Mouse (Mus musculus): Measurements from ENCODE around the gene Cfap69. TPM values are rescaled to one million over a fixed set of nuclear protein-coding genes. Genes with fewer than 3 reads are reported as not detected.
"Not testable (repeated sequence)": the region's sequence is repeated elsewhere in the genome, so short reads cannot be mapped to it uniquely, and the experiment has no call there.

The Cfap69 gene
- polyA plus RNA-seq, 1 experiment from 2014 or later, result 5.5 TPM

DNA sequence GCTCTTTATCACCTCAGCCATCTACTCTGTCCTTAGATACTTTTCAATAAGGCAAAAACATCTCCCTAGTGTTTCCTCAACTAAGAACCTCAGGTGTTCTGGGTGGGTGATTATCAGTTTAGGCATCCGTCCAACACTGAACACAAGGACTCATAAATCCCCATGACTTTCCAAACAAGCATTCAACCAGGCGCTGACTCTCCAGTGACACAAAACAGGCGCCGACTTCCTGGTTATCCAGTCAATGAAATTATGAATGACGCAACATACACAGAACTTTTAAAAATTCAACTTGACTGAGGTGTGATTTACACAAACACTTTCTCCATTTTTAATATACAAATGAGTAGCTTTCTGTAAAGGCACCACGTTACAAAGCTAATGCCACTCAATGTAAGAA is 24.2 kb upstream of the Cfap69 start:
- 92% methylated on average over 6 of the region's 6 CpGs for WGBS
- Histone ChIP-seq H3K4me1 (replicated peaks) (0 out of 2 replicates have a peak, but pooled peaks cover 3% of the 10 kb centered on the region), H3K9me3 (no peaks in the 10 kb centered on the region), H3K27ac (no peak overlapping the region), H3K4me3 (no peak overlapping the region), H3K36me3 (no peaks in the 10 kb centered on the region), H3K27me3 (ENCODE audit: insufficient read depth, poor library complexity, severe bottlenecking) (peaks cover 19% of the 10 kb centered on the region)
- no peak for DNase-seq (ENCODE audit: low spot score)

DNA sequence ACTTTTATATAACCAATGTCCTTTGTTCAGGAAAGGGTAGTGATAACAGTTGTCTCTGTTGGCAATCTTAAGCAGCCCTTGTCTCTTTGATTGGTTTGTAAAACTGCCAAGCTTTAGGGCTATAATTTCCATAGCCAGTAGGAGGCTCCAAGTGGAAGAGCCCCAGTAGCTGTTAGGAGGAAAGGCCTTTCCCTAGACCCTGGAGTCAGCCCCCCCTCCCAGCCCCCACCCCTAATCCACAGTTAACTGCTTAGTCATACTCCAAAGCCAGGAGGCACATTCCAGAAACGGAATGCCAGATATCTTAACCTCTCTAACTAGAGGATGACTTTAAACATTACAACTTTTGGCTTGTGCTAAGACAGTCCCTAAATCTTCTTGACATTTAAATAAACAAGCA is 22.9 kb upstream of the Cfap69 start:
- DNase-seq (ENCODE audit: low spot score), result no peak
- H3K27me3 ChIP-seq (ENCODE audit: insufficient read depth, poor library complexity, severe bottlenecking), result peaks cover 7% of the 10 kb centered on the region
- H3K27ac ChIP-seq, result no peak overlapping the region
- H3K4me1 ChIP-seq (replicated peaks), result no peaks in the 10 kb centered on the region
- H3K36me3 ChIP-seq, result no peaks in the 10 kb centered on the region
- no peaks in the 10 kb centered on the region for H3K9me3 ChIP-seq
- WGBS, result 26% methylated on average over 1 of the region's 1 CpGs
- H3K4me3 ChIP-seq, result no peak overlapping the region

DNA sequence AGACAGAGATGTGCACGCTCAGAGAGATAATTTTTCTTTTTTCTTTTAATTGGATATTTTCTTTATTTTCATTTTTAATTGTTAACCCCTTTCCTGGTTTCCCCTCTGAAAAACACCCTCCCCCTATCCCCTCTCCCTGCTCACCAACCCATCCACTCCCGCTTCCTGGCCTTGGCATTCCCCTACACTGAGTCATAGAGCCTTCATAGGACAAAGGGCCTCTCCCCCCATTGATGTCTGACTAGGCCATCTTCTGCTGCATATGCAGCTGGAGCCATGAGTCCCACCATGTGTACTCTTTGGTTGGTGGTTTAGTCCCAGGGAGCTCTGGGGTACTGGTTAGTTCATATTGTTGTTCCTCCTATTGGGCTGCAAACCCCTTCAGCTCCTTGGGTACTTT is 20.9 kb upstream of the Cfap69 start:
- not testable (repeated sequence) for H3K27me3 ChIP-seq (ENCODE audit: insufficient read depth, poor library complexity, severe bottlenecking); H3K4me1 ChIP-seq (replicated peaks); H3K36me3 ChIP-seq; DNase-seq (ENCODE audit: low spot score); H3K27ac ChIP-seq; H3K9me3 ChIP-seq; H3K4me3 ChIP-seq
- WGBS, result 86% methylated on average over 2 of the region's 2 CpGs

DNA sequence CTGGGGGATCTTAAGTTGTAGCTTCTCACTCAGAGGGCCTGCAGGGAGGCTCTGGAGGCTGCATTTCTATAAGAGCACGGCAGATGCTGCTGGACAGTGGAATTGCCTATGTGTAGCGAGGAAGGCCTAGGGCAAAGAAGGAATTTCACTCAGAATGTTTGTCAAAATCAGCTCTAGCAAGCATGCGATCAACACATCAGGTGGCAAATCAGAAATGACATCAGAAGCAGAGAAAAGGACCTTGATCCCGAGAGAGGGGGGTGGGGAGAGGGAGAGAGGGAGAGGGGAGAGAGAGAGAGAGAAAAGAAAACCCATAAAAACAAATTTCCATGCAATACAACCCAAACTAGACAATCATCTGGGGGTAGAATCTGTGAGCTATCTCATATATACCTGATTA is 19.3 kb upstream of the Cfap69 start:
- Histone ChIP-seq H3K4me1 (replicated peaks) (no peaks in the 10 kb centered on the region), H3K36me3 (no peaks in the 10 kb centered on the region), H3K9me3 (no peaks in the 10 kb centered on the region), H3K27me3 (ENCODE audit: insufficient read depth, poor library complexity, severe bottlenecking) (no peaks in the 10 kb centered on the region), H3K27ac (no peak overlapping the region), H3K4me3 (no peak overlapping the region)
- WGBS, result 72% methylated on average over 4 of the region's 4 CpGs
- no peak for DNase-seq (ENCODE audit: low spot score)

DNA sequence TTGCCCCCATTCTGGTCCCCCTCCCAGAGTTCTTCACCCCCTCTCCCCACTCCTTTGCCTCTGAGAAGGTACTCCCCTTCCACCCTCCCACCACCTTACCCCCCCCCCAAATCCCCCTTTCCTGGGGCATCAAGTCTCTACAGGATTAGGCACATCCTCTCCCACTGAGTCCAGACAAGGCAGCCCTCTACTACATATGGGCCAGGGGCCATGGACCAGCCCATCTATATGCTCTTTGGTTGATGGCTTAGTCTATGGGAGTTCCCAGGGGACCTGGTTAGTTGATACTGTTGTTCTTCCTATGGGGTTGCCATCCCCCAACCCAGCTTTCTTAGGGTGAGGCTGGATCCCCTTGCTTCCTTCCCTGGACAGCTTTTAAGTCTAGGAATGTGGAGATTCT is 15.4 kb upstream of the Cfap69 start:
- no peak for DNase-seq (ENCODE audit: low spot score)
- no peak overlapping the region for H3K27ac ChIP-seq
- no peak overlapping the region for H3K4me3 ChIP-seq
- H3K27me3 ChIP-seq (ENCODE audit: insufficient read depth, poor library complexity, severe bottlenecking), result no peaks in the 10 kb centered on the region
- no peaks in the 10 kb centered on the region for H3K9me3 ChIP-seq
- peaks cover 26% of the 10 kb centered on the region for H3K36me3 ChIP-seq
- H3K4me1 ChIP-seq (replicated peaks), result no peaks in the 10 kb centered on the region

DNA sequence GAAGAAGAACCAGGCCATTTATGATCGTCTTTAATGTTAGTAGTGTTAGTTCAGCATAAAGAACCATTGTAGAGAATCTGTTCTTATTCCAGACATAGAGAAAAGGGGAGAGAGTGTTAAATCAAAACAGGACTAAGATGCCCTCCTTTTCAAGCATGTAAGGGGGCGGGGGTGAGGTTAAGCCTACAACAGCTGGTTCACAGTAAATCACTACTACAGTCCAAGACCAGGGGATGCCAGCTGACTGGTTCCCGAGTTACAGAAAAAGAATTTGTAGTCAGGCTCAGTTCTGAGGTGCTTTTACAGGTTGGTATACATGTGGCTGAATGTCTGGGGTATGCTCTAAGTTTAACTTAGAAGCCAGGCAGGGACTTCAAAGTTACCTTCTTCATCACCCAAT is 12.0 kb upstream of the Cfap69 start:
- Histone ChIP-seq H3K36me3 (peaks cover 32% of the 10 kb centered on the region), H3K27me3 (ENCODE audit: insufficient read depth, poor library complexity, severe bottlenecking) (no peaks in the 10 kb centered on the region), H3K27ac (no peak overlapping the region), H3K4me1 (replicated peaks) (no peaks in the 10 kb centered on the region), H3K9me3 (no peaks in the 10 kb centered on the region), H3K4me3 (no peak overlapping the region)
- no peak for DNase-seq (ENCODE audit: low spot score)
- WGBS, result 89% methylated on average over 3 of the region's 3 CpGs

DNA sequence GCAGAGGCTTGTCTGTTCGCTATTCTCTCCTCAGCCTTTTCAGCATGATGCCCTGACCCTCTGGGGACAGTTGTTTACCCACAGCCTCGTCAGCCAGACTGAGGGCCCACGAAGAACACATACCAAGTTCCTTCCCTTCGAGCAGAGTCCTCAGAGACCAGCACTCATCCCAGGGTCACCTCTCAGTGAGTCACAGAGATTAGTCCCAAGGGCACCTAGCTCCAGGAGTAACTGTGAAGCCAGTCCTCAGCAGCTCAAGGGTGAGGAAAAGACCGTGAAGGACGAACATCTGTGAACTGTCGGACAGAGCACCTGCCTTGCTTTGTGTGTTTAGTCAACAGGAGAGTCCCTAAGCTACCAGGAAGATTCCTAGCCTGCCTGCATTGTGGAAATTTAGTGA is 4.9 kb upstream of the Cfap69 start:
- no peaks in the 10 kb centered on the region for H3K9me3 ChIP-seq
- DNase-seq (ENCODE audit: low spot score), result no peak
- H3K27me3 ChIP-seq (ENCODE audit: insufficient read depth, poor library complexity, severe bottlenecking), result no peaks in the 10 kb centered on the region
- peaks cover 13% of the 10 kb centered on the region for H3K36me3 ChIP-seq
- H3K4me3 ChIP-seq, result no peak overlapping the region
- no peak overlapping the region for H3K27ac ChIP-seq
- 71% methylated on average over 7 of the region's 7 CpGs for WGBS
- peaks cover 9% of the 10 kb centered on the region; the same call in 1 of the 2 replicates for H3K4me1 ChIP-seq (replicated peaks)

- H3K27me3 ChIP-seq (ENCODE audit: insufficient read depth, poor library complexity, severe bottlenecking), result peaks cover 4% of the 10 kb centered on the region; the same call in 1 of the 2 replicates
- H3K4me3 ChIP-seq, result peak overlapping the region; percentile 82
- 61% methylated on average over 6 of the region's 6 CpGs for whole genome bisulfite sequencing
- peak overlapping the region; percentile 88 for H3K27ac ChIP-seq
- DNase-seq (ENCODE audit: low spot score), result no peak
- H3K36me3 ChIP-seq, result peaks cover 7% of the 10 kb centered on the region
- H3K4me1 ChIP-seq (replicated peaks), result peaks cover 16% of the 10 kb centered on the region; the same call in 1 of the 2 replicates
- no peaks in the 10 kb centered on the region for H3K9me3 ChIP-seq
Measured at GRCm38 (mm10) chr5:5664371-5664926, 410 bp upstream of the Cfap69 start.

DNA sequence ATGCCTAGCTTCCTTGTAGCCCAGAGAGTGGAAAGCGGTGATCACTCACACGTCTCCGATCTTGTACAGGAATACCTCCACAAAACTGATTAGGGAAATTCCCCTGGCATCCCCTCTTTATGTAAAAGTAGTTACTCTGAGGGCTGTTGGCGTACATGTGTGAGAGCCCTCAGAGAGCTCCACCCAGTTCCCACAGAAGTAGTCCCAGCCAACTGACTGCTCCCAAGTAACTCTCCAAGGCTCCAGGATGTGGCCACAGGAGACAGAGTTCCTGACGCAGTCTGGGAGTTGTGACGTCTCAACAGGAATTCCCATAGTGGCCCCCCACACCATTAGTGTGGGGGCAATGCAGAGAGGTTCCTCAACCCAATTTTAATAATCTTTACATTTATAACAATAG is 982 bp downstream of the Cfap69 start:
- Histone ChIP-seq H3K9me3 (no peaks in the 10 kb centered on the region), H3K4me3 (peak overlapping the region; percentile 82), H3K27me3 (ENCODE audit: insufficient read depth, poor library complexity, severe bottlenecking) (peaks cover 4% of the 10 kb centered on the region; the same call in 1 of the 2 replicates), H3K27ac (no peak overlapping the region), H3K4me1 (replicated peaks) (peaks cover 16% of the 10 kb centered on the region; the same call in 1 of the 2 replicates), H3K36me3 (no peaks in the 10 kb centered on the region)
- 49% methylated on average over 6 of the region's 6 CpGs for WGBS
- no peak for DNase-seq (ENCODE audit: low spot score)

DNA sequence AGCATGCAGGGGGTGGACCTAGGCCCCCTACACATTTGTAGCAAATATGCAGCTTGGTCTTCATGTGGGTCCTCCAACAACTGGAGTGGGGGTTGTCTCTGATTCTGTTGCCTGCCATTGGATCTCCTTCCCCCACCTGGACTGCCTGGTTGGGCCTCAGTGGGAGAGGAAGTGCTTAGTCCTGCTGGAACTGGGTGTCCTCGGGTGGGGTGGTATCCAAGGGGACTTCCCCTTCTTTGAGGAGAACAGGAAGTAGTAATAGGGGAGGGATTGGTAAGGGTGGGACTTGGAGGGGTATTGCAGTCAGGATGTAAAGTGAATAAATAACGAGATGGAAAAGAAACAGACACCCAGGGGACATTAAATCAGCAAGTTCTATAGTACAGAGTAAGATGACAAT is 5.4 kb downstream of the Cfap69 start:
- H3K36me3 ChIP-seq, result no peaks in the 10 kb centered on the region
- H3K4me3 ChIP-seq, result no peak overlapping the region
- peaks cover 7% of the 10 kb centered on the region; the same call in 1 of the 2 replicates for H3K4me1 ChIP-seq (replicated peaks)
- no peak overlapping the region for H3K27ac ChIP-seq
- peaks cover 4% of the 10 kb centered on the region; the same call in 1 of the 2 replicates for H3K27me3 ChIP-seq (ENCODE audit: insufficient read depth, poor library complexity, severe bottlenecking)
- H3K9me3 ChIP-seq, result no peaks in the 10 kb centered on the region
- no peak for DNase-seq (ENCODE audit: low spot score)
- WGBS, result 56% methylated on average over 2 of the region's 2 CpGs

- Histone ChIP-seq H3K9me3 (no peaks in the 10 kb centered on the region), H3K27me3 (ENCODE audit: insufficient read depth, poor library complexity, severe bottlenecking) (peaks cover 1% of the 10 kb centered on the region; the same call in 1 of the 2 replicates), H3K4me1 (replicated peaks) (no peaks in the 10 kb centered on the region), H3K4me3 (no peak overlapping the region), H3K36me3 (no peaks in the 10 kb centered on the region), H3K27ac (no peak overlapping the region)
- 81% methylated on average over 2 of the region's 2 CpGs for WGBS
- no peak for DNase-seq (ENCODE audit: low spot score)
Measured at GRCm38 (mm10) chr5:5657932-5658331, 6.1 kb downstream of the Cfap69 start.

GRCm38 (mm10) chr5:5648817-5649569 is 15.0 kb downstream of the Cfap69 start:
- H3K4me3 ChIP-seq, result no peak overlapping the region
- DNase-seq (ENCODE audit: low spot score), result no peak
- no peaks in the 10 kb centered on the region for H3K9me3 ChIP-seq
- no peaks in the 10 kb centered on the region for H3K4me1 ChIP-seq (replicated peaks)
- WGBS, result 71% methylated on average over 6 of the region's 6 CpGs
- no peak overlapping the region for H3K27ac ChIP-seq
- H3K27me3 ChIP-seq (ENCODE audit: insufficient read depth, poor library complexity, severe bottlenecking), result no peaks in the 10 kb centered on the region
- no peaks in the 10 kb centered on the region for H3K36me3 ChIP-seq

DNA sequence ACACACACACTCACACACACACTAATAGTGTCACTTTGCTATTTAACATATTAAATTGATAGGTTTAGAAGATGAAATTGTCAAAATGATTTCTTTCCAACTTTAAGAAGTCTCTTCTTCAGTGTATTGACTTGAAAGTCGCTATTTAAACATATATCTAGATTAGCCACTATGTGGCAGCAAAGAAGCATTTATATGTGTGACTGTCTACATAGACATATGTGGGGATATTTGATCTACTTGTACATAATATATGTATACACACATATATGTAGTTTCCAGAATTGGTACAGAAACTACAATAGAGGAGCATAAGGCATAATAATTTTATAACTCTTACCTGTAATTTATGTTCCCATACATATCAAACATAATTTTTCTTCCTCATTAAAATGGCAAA is 17.9 kb downstream of the Cfap69 start:
- Histone ChIP-seq H3K27ac (no peak overlapping the region), H3K9me3 (no peaks in the 10 kb centered on the region), H3K27me3 (ENCODE audit: insufficient read depth, poor library complexity, severe bottlenecking) (no peaks in the 10 kb centered on the region), H3K4me1 (replicated peaks) (no peaks in the 10 kb centered on the region), H3K36me3 (no peaks in the 10 kb centered on the region), H3K4me3 (no peak overlapping the region)
- no peak for DNase-seq (ENCODE audit: low spot score)
- 5% methylated on average over 1 of the region's 1 CpGs for WGBS
